Mouse (Mus musculus): ENCODE results near the gene Aldh3b3. TPM values are rescaled to one million over a fixed set of nuclear protein-coding genes. Genes with fewer than 3 reads are reported as not detected.
"Not testable (repeated sequence)": the region's sequence is repeated elsewhere in the genome, so short reads cannot be mapped to it uniquely, and the experiment has no call there.

The Aldh3b3 gene
- total RNA-seq, 2 experiments from 2014 or later = not detected

GRCm38 (mm10) chr19:3962469-3962868 lies 4.0 kb downstream of the Aldh3b3 start:
- intact Hi-C loops (cut with DNase I) = no loop called here
- no peak for DNase-seq
- no peak overlapping the region for H3K4me3 ChIP-seq
- no peak overlapping the region for H3K27ac ChIP-seq
- peak; percentile 32 for TF ChIP-seq CTCF (IDR thresholded peaks at IDR 0.05)

GRCm38 (mm10) chr19:3964030-3964429 lies 5.6 kb downstream of the Aldh3b3 start:
- no peak overlapping the region for H3K4me3 ChIP-seq
- TF ChIP-seq CTCF (IDR thresholded peaks at IDR 0.05) = no peak
- H3K27ac ChIP-seq = no peak overlapping the region
- no peak for DNase-seq
- intact Hi-C loops (cut with DNase I) = no loop called here

GRCm38 (mm10) chr19:3966330-3967075 lies 8.1 kb downstream of the Aldh3b3 start:
- no peak for DNase-seq
- Histone ChIP-seq H3K27ac (no peak overlapping the region), H3K4me3 (no peak overlapping the region)
- intact Hi-C loops (cut with DNase I) = no loop called here
- no peak for TF ChIP-seq CTCF (IDR thresholded peaks at IDR 0.05)

GRCm38 (mm10) chr19:3967258-3967657 lies 8.8 kb downstream of the Aldh3b3 start:
- H3K27ac ChIP-seq = no peak overlapping the region
- H3K4me3 ChIP-seq = no peak overlapping the region
- TF ChIP-seq CTCF (IDR thresholded peaks at IDR 0.05) = no peak
- no peak for DNase-seq
- intact Hi-C loops (cut with DNase I) = no loop called here

- Histone ChIP-seq H3K27ac (no peak within 1 kb of the TSS), H3K4me3 (no peak within 1 kb of the TSS)
- intact Hi-C loops (cut with DNase I) = no loop called here
- DNase-seq = no peak
- no peak for TF ChIP-seq CTCF (IDR thresholded peaks at IDR 0.05)
Measured at GRCm38 (mm10) chr19:3972229-3972628, 13.8 kb downstream of the Aldh3b3 start, which contains the start of gene Aldh3b2. TSS of gene Aldh3b2 (plus strand) at chr19:3972328.

- intact Hi-C loops (cut with DNase I); DNase-seq; H3K27ac ChIP-seq; H3K4me3 ChIP-seq: not testable (repeated sequence)
Measured at GRCm38 (mm10) chr19:3974608-3975007, 16.2 kb downstream of the Aldh3b3 start.

GRCm38 (mm10) chr19:3975866-3976265 lies 17.4 kb downstream of the Aldh3b3 start:
- Histone ChIP-seq H3K27ac (no peak overlapping the region), H3K4me3 (no peak overlapping the region)
- intact Hi-C loops (cut with DNase I) = no loop called here
- no peak for DNase-seq
- no peak for TF ChIP-seq CTCF (IDR thresholded peaks at IDR 0.05)

GRCm38 (mm10) chr19:3980309-3980708 lies 21.9 kb downstream of the Aldh3b3 start:
- no peak overlapping the region for H3K27ac ChIP-seq
- no peak overlapping the region for H3K4me3 ChIP-seq
- peak; percentile 76 for DNase-seq
- intact Hi-C loops (cut with DNase I) = loop anchor here (2.0 to 10.0 kb wide), 3 partner anchors 34 to 253 kb away; no protein-coding TSS in a partner anchor
- peak; percentile 94 for TF ChIP-seq CTCF (IDR thresholded peaks at IDR 0.05)

- intact Hi-C loops (cut with DNase I) = loop anchor here (2.0 to 10.0 kb wide), 3 partner anchors 34 to 254 kb away; no protein-coding TSS in a partner anchor
- no peak for TF ChIP-seq CTCF (IDR thresholded peaks at IDR 0.05)
- Histone ChIP-seq H3K27ac (no peak overlapping the region), H3K4me3 (no peak overlapping the region)
- no peak for DNase-seq
Measured at GRCm38 (mm10) chr19:3980917-3981316, 22.5 kb downstream of the Aldh3b3 start.

GRCm38 (mm10) chr19:3983527-3984200 lies 25.2 kb downstream of the Aldh3b3 start:
- Histone ChIP-seq H3K27ac (no peak overlapping the region; the same call in 1 of the 2 replicates), H3K4me3 (no peak overlapping the region)
- DNase-seq = no peak
- no peak for TF ChIP-seq CTCF (IDR thresholded peaks at IDR 0.05)
- intact Hi-C loops (cut with DNase I) = loop anchor here (5.0 to 10.0 kb wide), 2 partner anchors 199 to 256 kb away; no protein-coding TSS in a partner anchor

GRCm38 (mm10) chr19:3985261-3985681 lies 26.8 kb downstream of the Aldh3b3 start:
- Histone ChIP-seq H3K4me3 (no peak overlapping the region), H3K27ac (peak overlapping the region; percentile 86)
- no peak for TF ChIP-seq CTCF (IDR thresholded peaks at IDR 0.05)
- no peak for DNase-seq
- intact Hi-C loops (cut with DNase I) = loop anchor here (10.0 kb wide), 1 partner anchor 200 kb away; no protein-coding TSS in a partner anchor

GRCm38 (mm10) chr19:3986334-3986733 lies 27.9 kb downstream of the Aldh3b3 start, which contains the start of gene Acy3:
TSS of gene Acy3 (plus strand) at chr19:3986570.
- TF ChIP-seq CTCF (IDR thresholded peaks at IDR 0.05) = no peak
- H3K27ac ChIP-seq = peak within 1 kb of the TSS; percentile 86

GRCm38 (mm10) chr19:3988066-3988465 lies 29.6 kb downstream of the Aldh3b3 start:
- no peak for TF ChIP-seq CTCF (IDR thresholded peaks at IDR 0.05)
- Histone ChIP-seq H3K4me3 (no peak overlapping the region), H3K27ac (no peak overlapping the region)
- no peak for DNase-seq
- intact Hi-C loops (cut with DNase I) = loop anchor here (10.0 kb wide), 1 partner anchor 203 kb away; no protein-coding TSS in a partner anchor

More at GRCm38 (mm10) chr19:3986334-3986733, 27.9 kb downstream of the Aldh3b3 start, which contains the start of gene Acy3:
- peak; percentile 87 for DNase-seq
- intact Hi-C loops (cut with DNase I) = loop anchor here (10.0 kb wide), 1 partner anchor 202 kb away; no protein-coding TSS in a partner anchor
- peak within 1 kb of the TSS; percentile 61 for H3K4me3 ChIP-seq

Measured in gastrocnemius, adult 2 months (tissue).